Mouse (Mus musculus) embryonic facial prominence, embryonic 15.5 days (tissue): Measurements from ENCODE around the gene 1700018B08Rik. TPM values are rescaled to one million over a fixed set of nuclear protein-coding genes. Genes with fewer than 3 reads are reported as not detected.

ENCODE experiments used
- ATAC-seq: fragments of 200-750 bp; cut with Nextera tagmentation; 2 replicates; pipeline ENCODE4 v1.8.0; 2017; ENCODE audit warnings: low read depth, moderate TSS enrichment; ENCODE audit not compliant: insufficient number of reproducible peaks, low FRiP score, low TSS enrichment
- H3K27ac ChIP-seq: fragments of 300-500 bp; sonication (generic); replicated peaks from 2 replicates; pipeline ENCODE4 v1.5.1; 2015; ENCODE audit warnings: mild to moderate bottlenecking, inconsistent platforms
- H3K27me3 ChIP-seq: fragments of 300-500 bp; sonication (generic); 2 replicates; pipeline ENCODE4 v1.6.1; 2015; ENCODE audit warnings: inconsistent platforms
- H3K36me3 ChIP-seq: fragments of 300-500 bp; sonication (generic); 2 replicates; pipeline ENCODE4 v1.6.1; 2015; ENCODE audit warnings: mild to moderate bottlenecking, inconsistent platforms
- H3K4me1 ChIP-seq: fragments of 300-500 bp; sonication (generic); 2 replicates; pipeline ENCODE4 v1.6.1; 2015; ENCODE audit warnings: inconsistent platforms
- H3K4me2 ChIP-seq: fragments of 300-500 bp; sonication (generic); replicated peaks from 2 replicates; pipeline ENCODE4 v1.6.1; 2015; ENCODE audit warnings: mild to moderate bottlenecking, inconsistent platforms
- H3K4me3 ChIP-seq: fragments of 300-500 bp; sonication (generic); replicated peaks from 2 replicates; pipeline ENCODE4 v1.5.1; 2015; ENCODE audit warnings: mild to moderate bottlenecking, inconsistent platforms
- H3K9ac ChIP-seq: fragments of 300-500 bp; sonication (generic); 2 replicates; pipeline ENCODE4 v1.6.1; 2015; ENCODE audit warnings: inconsistent platforms
- H3K9me3 ChIP-seq: fragments of 300-500 bp; sonication (generic); replicated peaks from 2 replicates; pipeline ENCODE4 v1.6.1; 2016; ENCODE audit warnings: inconsistent platforms
- WGBS: fragments of 180-500 bp; shearing (Covaris S2); methylation state at CpG from one replicate; pipeline ENCODE4 v1.1.7; 2015; 5-methylcytosine and 5-hydroxymethylcytosine counted together
- polyA plus RNA-seq: library from polyadenylated mRNA; unstranded; fragments of >200 nt; fragmentation: Nextera tagmentation; extraction: Ambion mirVana; gene quantifications from 2 replicates; pipeline ENCODE4 v1.2.1, GENCODE M21; 2015

The 1700018B08Rik gene
- polyA plus RNA-seq, 1 experiment from 2014 or later = not detected

GRCm38 (mm10) chr8:121491633-121492032 lies 52.5 kb downstream of the 1700018B08Rik start:
- WGBS = 26% methylated on average over 9 of the region's 9 CpGs
- Histone ChIP-seq H3K4me3 (no peak overlapping the region), H3K4me2 (no peak overlapping the region), H3K4me1 (no peaks in the 10 kb centered on the region), H3K27me3 (peaks cover 10% of the 10 kb centered on the region), H3K27ac (no peak overlapping the region), H3K9me3 (no peaks in the 10 kb centered on the region), H3K9ac (no peak overlapping the region), H3K36me3 (no peaks in the 10 kb centered on the region)
- no peak for ATAC-seq

- Histone ChIP-seq H3K4me1 (peaks cover 18% of the 10 kb centered on the region), H3K4me2 (no peak overlapping the region), H3K36me3 (no peaks in the 10 kb centered on the region), H3K4me3 (no peak overlapping the region), H3K27me3 (peaks cover 3% of the 10 kb centered on the region; the same call in 1 of the 2 replicates), H3K9ac (no peak overlapping the region), H3K9me3 (no peaks in the 10 kb centered on the region), H3K27ac (no peak overlapping the region)
- ATAC-seq = peak; percentile 39; the same call in 1 of the 2 replicates
- WGBS = 66% methylated on average over 22 of the region's 23 CpGs
Observed at GRCm38 (mm10) chr8:121484072-121484782, 59.9 kb downstream of the 1700018B08Rik start.

Other genes with a start within 250 kb of the 1700018B08Rik start
- 16.4 and 18.0 TPM in 2 replicates for gene Fbxo31, start 34.5 kb upstream of the 1700018B08Rik start, polyA plus RNA-seq
- 197 and 206 TPM in 2 replicates for gene Map1lc3b, start 46.0 kb upstream of the 1700018B08Rik start, polyA plus RNA-seq
- gene Zcchc14, start 108.6 kb upstream of the 1700018B08Rik start, polyA plus RNA-seq = 15.0 and 16.2 TPM in 2 replicates
- gene Jph3, start 185.3 kb upstream of the 1700018B08Rik start, polyA plus RNA-seq = 1.8 and 2.6 TPM in 2 replicates